Mouse (Mus musculus): ENCODE results near the gene Baz1b. TPM values are rescaled to one million over a fixed set of nuclear protein-coding genes. Genes with fewer than 3 reads are reported as not detected.
A peak's percentile ranks its signal among the peaks of the same experiment; 100 is the strongest.

Baz1b gene
- polyA plus RNA-seq, 1 experiment, result 39.9 TPM

DNA sequence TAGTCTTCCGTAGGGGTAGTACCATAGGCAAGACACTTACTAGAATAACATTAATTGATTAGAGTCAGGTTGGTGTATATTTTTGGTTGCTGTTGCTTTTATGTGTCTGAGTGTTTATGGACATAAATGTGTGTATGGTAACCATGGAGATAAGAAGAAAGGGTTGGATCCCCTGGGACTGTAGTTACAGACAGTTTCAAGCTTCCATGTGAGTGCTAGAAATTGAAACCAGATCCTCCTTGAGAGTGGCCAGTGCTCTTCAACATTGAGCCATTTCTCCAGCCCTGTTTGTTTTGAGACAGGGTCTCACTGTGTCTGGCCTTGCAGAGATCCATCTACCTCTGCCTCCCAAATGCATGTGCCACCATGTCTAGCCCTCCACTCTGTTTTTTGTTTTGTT lies 5.4 kb downstream of the Baz1b start:
- Histone ChIP-seq H3ac (ENCODE audit: control insufficient read depth, insufficient read length, low read depth) (no peak overlapping the region), H3K36me3 (ENCODE audit: control insufficient read depth, insufficient read depth) (peaks cover 71% of the 10 kb centered on the region), H3K27me3 (ENCODE audit: control insufficient read depth, insufficient read depth, insufficient read length) (no peaks in the 10 kb centered on the region), H3K79me2 (ENCODE audit: control insufficient read depth, insufficient read depth) (peaks cover 100% of the 10 kb centered on the region), H3K79me3 (ENCODE audit: low read depth) (peaks cover 96% of the 10 kb centered on the region), H3K4me3 (ENCODE audit: insufficient read depth, poor library complexity, severe bottlenecking) (no peak overlapping the region)
- TF ChIP-seq CEBPB (IDR thresholded peaks at IDR 0.05; ENCODE audit: low read depth), result no peak
- no peak for TF ChIP-seq FOSL1 (IDR thresholded peaks at IDR 0.05; ENCODE audit: insufficient read depth, low read length, poor library complexity, severe bottlenecking)
- TF ChIP-seq MAX (IDR thresholded peaks at IDR 0.05), result no peak

DNA sequence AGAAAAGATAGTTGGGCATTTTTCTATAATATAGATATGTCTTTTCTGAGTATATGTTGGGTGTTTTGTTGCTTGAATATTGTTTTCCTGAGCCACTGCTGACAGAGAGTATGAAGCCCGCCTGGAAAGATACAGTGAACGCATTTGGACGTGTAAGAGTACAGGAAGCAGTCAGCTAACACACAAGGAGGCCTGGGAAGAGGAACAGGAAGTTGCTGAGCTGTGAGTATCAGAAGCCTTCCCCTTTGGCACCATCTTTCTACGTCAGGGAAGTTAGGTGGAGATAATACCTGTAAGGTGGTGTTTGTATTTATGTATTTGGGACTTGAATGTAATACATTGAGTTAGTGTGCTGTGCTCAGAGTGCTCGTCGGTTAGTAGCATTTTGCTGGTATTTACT lies 9.3 kb downstream of the Baz1b start:
- no peaks in the 10 kb centered on the region for H3K27me3 ChIP-seq (ENCODE audit: control insufficient read depth, insufficient read depth, insufficient read length)
- TF ChIP-seq CEBPB (IDR thresholded peaks at IDR 0.05; ENCODE audit: low read depth), result no peak
- TF ChIP-seq CTCF (IDR thresholded peaks at IDR 0.05; ENCODE audit: control insufficient read depth, insufficient read depth, insufficient read length), result no peak
- no peak for TF ChIP-seq MAX (IDR thresholded peaks at IDR 0.05)
- TF ChIP-seq USF1 (IDR thresholded peaks at IDR 0.05; ENCODE audit: low read depth), result no peak
- no peak for TF ChIP-seq MYOD1 (IDR thresholded peaks at IDR 0.05; ENCODE audit: control insufficient read depth, insufficient read length, low read depth)
- TF ChIP-seq FOSL1 (IDR thresholded peaks at IDR 0.05; ENCODE audit: insufficient read depth, low read length, poor library complexity, severe bottlenecking), result no peak
- no peak for TF ChIP-seq MYOG (IDR thresholded peaks at IDR 0.05; ENCODE audit: control insufficient read depth, extremely low read depth, insufficient read length)
- peaks cover 90% of the 10 kb centered on the region for H3K79me3 ChIP-seq (ENCODE audit: low read depth)
- peaks cover 100% of the 10 kb centered on the region for H3K79me2 ChIP-seq (ENCODE audit: control insufficient read depth, insufficient read depth)
- no peak overlapping the region for H3K4me3 ChIP-seq (ENCODE audit: insufficient read depth, poor library complexity, severe bottlenecking)
- no peak overlapping the region for H3ac ChIP-seq (ENCODE audit: control insufficient read depth, insufficient read length, low read depth)
- H3K36me3 ChIP-seq (ENCODE audit: control insufficient read depth, insufficient read depth), result peaks cover 93% of the 10 kb centered on the region

DNA sequence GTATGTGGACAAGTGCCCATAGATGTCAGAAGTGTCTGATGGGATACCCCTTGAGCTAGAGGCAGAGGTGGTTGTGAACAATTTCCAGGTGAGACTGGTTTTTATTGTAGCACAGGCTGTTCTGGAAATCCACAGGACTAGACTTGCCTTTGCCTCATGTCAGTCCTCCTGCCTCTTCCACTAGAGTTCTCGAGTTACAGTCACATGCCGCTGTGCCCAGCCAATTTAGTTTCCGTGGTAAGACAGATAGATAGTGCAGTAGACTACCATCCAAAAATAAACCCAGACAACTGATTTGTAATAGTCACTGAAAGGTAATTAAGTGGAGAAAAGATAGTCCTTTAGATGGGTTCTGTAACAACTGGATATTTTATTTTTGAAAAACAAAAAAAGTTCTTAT lies 15.7 kb downstream of the Baz1b start:
- Histone ChIP-seq H3K79me3 (ENCODE audit: low read depth) (peaks cover 79% of the 10 kb centered on the region), H3K79me2 (ENCODE audit: control insufficient read depth, insufficient read depth) (peaks cover 100% of the 10 kb centered on the region), H3K36me3 (ENCODE audit: control insufficient read depth, insufficient read depth) (peaks cover 92% of the 10 kb centered on the region), H3ac (ENCODE audit: control insufficient read depth, insufficient read length, low read depth) (no peak overlapping the region), H3K27me3 (ENCODE audit: control insufficient read depth, insufficient read depth, insufficient read length) (no peaks in the 10 kb centered on the region), H3K4me3 (ENCODE audit: insufficient read depth, poor library complexity, severe bottlenecking) (no peak overlapping the region)
- TF ChIP-seq CTCF (IDR thresholded peaks at IDR 0.05; ENCODE audit: control insufficient read depth, insufficient read depth, insufficient read length) (no peak), USF1 (IDR thresholded peaks at IDR 0.05; ENCODE audit: low read depth) (peak; percentile 79), CEBPB (IDR thresholded peaks at IDR 0.05; ENCODE audit: low read depth) (no peak)

DNA sequence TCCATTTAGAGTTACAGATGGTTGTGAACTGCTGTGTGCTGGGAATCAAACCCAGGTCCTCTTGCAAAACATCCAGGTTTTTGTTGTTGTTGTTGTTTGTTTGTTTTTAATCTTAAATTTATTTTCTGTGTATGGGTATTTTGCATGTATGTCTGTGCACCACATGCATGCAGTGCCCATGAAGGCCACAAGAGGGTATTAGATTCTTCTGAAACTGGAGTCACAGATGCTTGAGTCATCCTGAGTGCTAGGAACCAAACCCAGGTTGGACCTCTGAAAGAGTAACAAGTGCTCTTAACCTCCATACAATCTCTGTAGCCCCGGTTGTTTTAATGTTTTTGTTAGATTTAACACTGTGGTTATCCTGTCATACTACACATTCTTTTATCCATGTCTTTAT lies 21.1 kb downstream of the Baz1b start:
- peaks cover 98% of the 10 kb centered on the region for H3K36me3 ChIP-seq (ENCODE audit: control insufficient read depth, insufficient read depth)
- no peaks in the 10 kb centered on the region for H3K27me3 ChIP-seq (ENCODE audit: control insufficient read depth, insufficient read depth, insufficient read length)
- H3K4me3 ChIP-seq (ENCODE audit: insufficient read depth, poor library complexity, severe bottlenecking), result no peak overlapping the region
- TF ChIP-seq MAX (IDR thresholded peaks at IDR 0.05) (no peak), MYOG (IDR thresholded peaks at IDR 0.05; ENCODE audit: control insufficient read depth, extremely low read depth, insufficient read length) (no peak), CEBPB (IDR thresholded peaks at IDR 0.05; ENCODE audit: low read depth) (no peak), MYOD1 (IDR thresholded peaks at IDR 0.05; ENCODE audit: control insufficient read depth, insufficient read length, low read depth) (no peak), USF1 (IDR thresholded peaks at IDR 0.05; ENCODE audit: low read depth) (no peak), FOSL1 (IDR thresholded peaks at IDR 0.05; ENCODE audit: insufficient read depth, low read length, poor library complexity, severe bottlenecking) (no peak), CTCF (IDR thresholded peaks at IDR 0.05; ENCODE audit: control insufficient read depth, insufficient read depth, insufficient read length) (no peak)
- H3K79me3 ChIP-seq (ENCODE audit: low read depth), result peaks cover 46% of the 10 kb centered on the region
- H3ac ChIP-seq (ENCODE audit: control insufficient read depth, insufficient read length, low read depth), result no peak overlapping the region
- peaks cover 71% of the 10 kb centered on the region for H3K79me2 ChIP-seq (ENCODE audit: control insufficient read depth, insufficient read depth)

DNA sequence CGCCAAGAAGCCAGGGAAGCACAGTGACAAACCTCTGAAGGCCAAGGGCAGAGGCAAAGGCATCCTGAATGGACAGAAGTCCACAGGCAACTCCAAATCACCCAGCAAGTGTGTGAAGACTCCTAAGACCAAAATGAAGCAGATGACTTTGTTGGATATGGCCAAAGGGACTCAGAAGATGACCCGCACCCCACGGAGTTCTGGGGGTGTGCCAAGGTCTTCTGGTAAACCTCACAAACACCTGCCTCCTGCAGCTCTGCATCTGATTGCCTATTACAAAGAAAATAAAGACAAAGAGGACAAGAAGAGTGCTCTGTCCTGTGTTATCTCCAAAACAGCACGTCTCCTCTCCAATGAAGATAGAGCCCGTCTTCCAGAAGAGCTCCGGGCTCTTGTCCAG lies 29.8 kb downstream of the Baz1b start:
- Histone ChIP-seq H3K79me2 (ENCODE audit: control insufficient read depth, insufficient read depth) (peaks cover 65% of the 10 kb centered on the region), H3K36me3 (ENCODE audit: control insufficient read depth, insufficient read depth) (peaks cover 100% of the 10 kb centered on the region), H3K27me3 (ENCODE audit: control insufficient read depth, insufficient read depth, insufficient read length) (no peaks in the 10 kb centered on the region), H3ac (ENCODE audit: control insufficient read depth, insufficient read length, low read depth) (no peak overlapping the region), H3K79me3 (ENCODE audit: low read depth) (peaks cover 13% of the 10 kb centered on the region), H3K4me3 (ENCODE audit: insufficient read depth, poor library complexity, severe bottlenecking) (no peak overlapping the region)
- TF ChIP-seq CEBPB (IDR thresholded peaks at IDR 0.05; ENCODE audit: low read depth), result no peak

DNA sequence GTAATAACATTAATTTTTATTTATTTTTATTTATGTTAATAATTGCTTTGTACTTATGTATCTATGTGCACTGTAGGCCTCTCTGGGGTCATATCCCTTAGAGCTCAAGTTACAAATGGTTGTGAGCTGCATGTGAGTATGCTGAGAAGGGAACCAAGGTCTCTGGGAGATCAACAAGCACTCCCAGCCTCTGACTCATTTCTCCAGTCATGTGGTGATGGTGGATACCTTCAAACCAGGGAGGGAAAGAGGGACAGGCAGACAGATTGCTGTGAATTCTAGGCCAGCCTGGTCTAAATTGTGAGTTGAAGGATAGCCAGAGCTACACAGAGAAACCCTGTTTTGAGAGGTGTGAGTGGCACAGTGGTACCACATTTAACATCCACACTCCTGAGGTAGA lies 33.9 kb downstream of the Baz1b start:
- H3K79me3 ChIP-seq (ENCODE audit: low read depth), result peaks cover 6% of the 10 kb centered on the region
- H3ac ChIP-seq (ENCODE audit: control insufficient read depth, insufficient read length, low read depth), result no peak overlapping the region
- H3K36me3 ChIP-seq (ENCODE audit: control insufficient read depth, insufficient read depth), result peaks cover 92% of the 10 kb centered on the region
- no peaks in the 10 kb centered on the region for H3K27me3 ChIP-seq (ENCODE audit: control insufficient read depth, insufficient read depth, insufficient read length)
- peaks cover 46% of the 10 kb centered on the region for H3K79me2 ChIP-seq (ENCODE audit: control insufficient read depth, insufficient read depth)
- TF ChIP-seq USF1 (IDR thresholded peaks at IDR 0.05; ENCODE audit: low read depth) (no peak), CEBPB (IDR thresholded peaks at IDR 0.05; ENCODE audit: low read depth) (no peak), CTCF (IDR thresholded peaks at IDR 0.05; ENCODE audit: control insufficient read depth, insufficient read depth, insufficient read length) (no peak), FOSL1 (IDR thresholded peaks at IDR 0.05; ENCODE audit: insufficient read depth, low read length, poor library complexity, severe bottlenecking) (no peak), MYOD1 (IDR thresholded peaks at IDR 0.05; ENCODE audit: control insufficient read depth, insufficient read length, low read depth) (no peak), MYOG (IDR thresholded peaks at IDR 0.05; ENCODE audit: control insufficient read depth, extremely low read depth, insufficient read length) (no peak), MAX (IDR thresholded peaks at IDR 0.05) (no peak)
- no peak overlapping the region for H3K4me3 ChIP-seq (ENCODE audit: insufficient read depth, poor library complexity, severe bottlenecking)

Measured in C2C12 (cell line).